Mouse (Mus musculus) embryonic fibroblast, embryonic 13.5 days (primary cell): ENCODE measurements around the gene Coro1a.

Experiments used
- CTCF ChIP-seq: IDR thresholded peaks from 2 replicates; pipeline ENCODE4 v1.5.1; 2011; ENCODE audit warnings: mild to moderate bottlenecking, control low read depth, low read length, moderate library complexity, borderline replicate concordance; ENCODE audit not compliant: insufficient read depth
- POLR2A ChIP-seq: IDR thresholded peaks from 2 replicates; pipeline ENCODE4 v1.6.1; 2011; ENCODE audit warnings: low read depth, mild to moderate bottlenecking, control low read depth, low read length, moderate library complexity

GRCm38 (mm10) chr7:126703757-126704077 lies 3.9 kb downstream of the Coro1a start:
- TF ChIP-seq POLR2A (no peak), CTCF (no peak)
